Mouse (Mus musculus) small intestine, adult 2 months (tissue): Measurements from ENCODE around the gene Stard10.

Experiments used
- CTCF ChIP-seq: fragments of 200-500 bp; IDR thresholded peaks from 2 replicates; pipeline ENCODE4 v1.5.1; 2012; ENCODE audit warnings: low read depth, mild to moderate bottlenecking, control low read depth, inconsistent platforms, low read length, moderate library complexity, mixed read lengths; ENCODE audit not compliant: insufficient replicate concordance, insufficient read length; ENCODE audit errors: extremely low read depth
- POLR2A ChIP-seq: fragments of 200-500 bp; IDR thresholded peaks from 2 replicates; pipeline ENCODE4 v1.6.1; 2012; ENCODE audit warnings: low read depth, mild to moderate bottlenecking, control low read depth, inconsistent platforms, low read length, moderate library complexity

- no peak for TF ChIP-seq CTCF
- TF ChIP-seq POLR2A = no peak
Observed at GRCm38 (mm10) chr7:101393694-101394504, 77.0 kb downstream of the Stard10 start.
